Mouse (Mus musculus) regulatory T cell (primary cell): ENCODE data around the gene Sun2.

Experiments used
- in situ Hi-C: fragments of 300-600 bp; cut with MboI, MseI; formaldehyde crosslinking; loops from one replicate; pipeline ENCODE4 v1.15.1; 2025; ENCODE audit warnings: high pct_unique_total_duplicates

Gene Sun2

DNA sequence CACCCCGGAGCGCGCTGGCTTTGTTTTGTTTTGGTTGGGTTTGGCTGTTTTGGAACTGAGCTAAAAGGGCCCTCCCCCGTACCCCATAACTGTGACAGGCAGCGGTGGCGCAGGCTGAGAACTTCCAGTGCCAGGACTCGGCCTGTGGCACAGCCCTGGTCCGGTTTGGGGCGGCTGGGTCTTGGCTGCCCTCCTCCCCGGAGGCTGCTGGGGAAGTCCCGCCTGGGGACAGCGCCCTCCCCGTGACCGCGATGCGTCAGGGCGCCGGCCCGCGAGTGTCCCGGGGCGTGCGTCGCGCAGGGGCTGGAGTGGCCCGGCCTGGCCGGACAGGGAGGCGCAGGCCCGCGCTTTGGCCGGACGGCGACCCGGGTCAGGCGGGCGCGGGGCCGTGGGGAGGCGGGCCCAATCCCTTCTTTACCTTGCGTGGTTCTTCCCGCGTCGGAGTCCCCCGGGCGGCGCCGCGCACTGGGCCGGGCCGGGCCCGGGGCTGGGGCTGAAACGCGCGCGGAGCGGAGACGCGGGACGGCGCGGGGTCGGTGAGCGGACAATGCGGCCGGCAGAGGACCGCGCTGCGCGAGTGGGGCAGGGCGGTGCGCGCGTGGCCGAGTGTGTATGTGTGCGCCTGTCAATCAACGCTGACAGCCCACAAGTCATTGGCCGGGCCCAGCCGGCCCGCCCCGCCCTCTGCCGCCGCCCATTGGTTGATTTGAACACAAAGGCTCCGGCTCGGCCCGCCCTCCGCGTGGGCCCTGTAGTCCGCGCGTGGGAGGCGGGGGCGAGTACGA is at the start of gene Sun2:
TSS of gene Sun2 (minus strand) at position 616 of the 785 bp plus-strand sequence.
- in situ Hi-C loops, result no loop called here

- in situ Hi-C loops, result loop anchor here (5.0 kb wide), 1 partner anchor 66 kb away; no protein-coding TSS in a partner anchor
These were observed 49.2 kb upstream of the Sun2 start for GRCm38 (mm10) chr15:79791502-79791901.

GRCm38 (mm10) chr15:79790905-79791304 is 48.6 kb upstream of the Sun2 start:
- in situ Hi-C loops, result loop anchor here (5.0 kb wide), 1 partner anchor 66 kb away; no protein-coding TSS in a partner anchor

GRCm38 (mm10) chr15:79790111-79790510 is 47.8 kb upstream of the Sun2 start:
- in situ Hi-C loops, result loop anchor here (5.0 kb wide), 1 partner anchor 67 kb away; no protein-coding TSS in a partner anchor

- in situ Hi-C loops, result no loop called here
These were observed 45.5 kb upstream of the Sun2 start for GRCm38 (mm10) chr15:79787815-79788214.

- in situ Hi-C loops, result no loop called here
These were observed 42.7 kb upstream of the Sun2 start for GRCm38 (mm10) chr15:79785056-79785455.

DNA sequence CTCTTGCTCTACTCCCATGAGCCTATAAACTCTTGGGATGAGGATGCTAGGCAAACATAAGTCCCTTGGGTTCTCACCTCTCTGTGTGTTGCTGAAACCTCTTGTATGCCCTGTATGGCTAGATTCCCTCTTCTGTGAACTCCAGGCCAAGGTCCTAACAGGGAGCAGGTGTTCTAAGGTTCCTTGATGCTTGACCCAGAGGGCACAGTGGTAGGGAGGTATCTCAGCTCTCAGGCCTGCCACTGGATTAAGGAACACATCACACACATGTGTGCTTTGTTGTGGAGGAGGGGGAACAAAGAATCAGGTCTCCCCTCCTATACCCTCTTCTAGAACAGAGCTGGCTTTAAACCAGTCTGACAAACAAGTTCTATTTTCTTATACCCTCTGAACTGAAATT is 35.4 kb upstream of the Sun2 start, which contains the start of gene Dnal4:
TSS of gene Dnal4 (minus strand) at position 101 of the 400 bp plus-strand sequence.
- in situ Hi-C loops, result no loop called here

DNA sequence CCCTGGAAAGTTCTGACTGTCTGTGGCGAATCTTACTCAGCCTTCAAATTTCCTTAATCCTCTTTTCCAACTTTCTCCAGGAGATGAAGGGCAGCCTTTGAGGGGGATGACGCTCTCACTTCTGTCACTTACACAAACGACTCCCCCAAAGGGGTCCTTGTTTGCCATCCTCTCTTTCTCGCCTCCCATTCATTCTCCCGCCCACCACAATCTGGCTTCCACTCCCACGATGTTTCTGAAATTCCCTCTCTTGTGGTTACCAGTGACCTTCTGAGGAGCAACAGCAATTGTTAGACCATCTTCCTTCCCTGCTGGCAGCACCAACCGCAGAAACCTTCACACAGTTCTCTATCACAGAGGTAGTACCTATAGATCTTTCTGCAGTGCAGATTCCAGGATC is 33.3 kb upstream of the Sun2 start:
- in situ Hi-C loops, result no loop called here

- in situ Hi-C loops, result no loop called here
These were observed 32.0 kb upstream of the Sun2 start for GRCm38 (mm10) chr15:79774117-79775027.

GRCm38 (mm10) chr15:79770629-79771240 is 28.4 kb upstream of the Sun2 start:
- in situ Hi-C loops, result no loop called here

DNA sequence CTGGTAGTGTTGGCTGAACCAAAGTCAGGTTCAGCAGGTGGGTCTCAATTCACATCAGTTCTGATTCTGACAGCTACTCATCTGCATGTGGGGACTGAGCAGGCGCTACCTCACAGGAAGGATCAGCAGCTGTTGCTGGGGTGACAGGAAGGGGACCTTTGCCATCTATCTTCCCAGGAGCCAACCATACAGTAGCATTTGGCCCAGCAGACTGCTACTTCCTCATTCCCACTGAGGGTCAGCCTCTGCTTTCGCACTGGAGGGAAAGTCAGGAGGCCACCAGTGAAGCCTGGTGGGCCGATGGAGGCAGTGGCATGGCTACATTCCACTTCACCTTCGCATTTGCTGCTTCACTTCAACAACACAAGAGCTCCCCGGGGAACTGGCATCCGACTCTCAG is 26.0 kb upstream of the Sun2 start:
- in situ Hi-C loops, result no loop called here

DNA sequence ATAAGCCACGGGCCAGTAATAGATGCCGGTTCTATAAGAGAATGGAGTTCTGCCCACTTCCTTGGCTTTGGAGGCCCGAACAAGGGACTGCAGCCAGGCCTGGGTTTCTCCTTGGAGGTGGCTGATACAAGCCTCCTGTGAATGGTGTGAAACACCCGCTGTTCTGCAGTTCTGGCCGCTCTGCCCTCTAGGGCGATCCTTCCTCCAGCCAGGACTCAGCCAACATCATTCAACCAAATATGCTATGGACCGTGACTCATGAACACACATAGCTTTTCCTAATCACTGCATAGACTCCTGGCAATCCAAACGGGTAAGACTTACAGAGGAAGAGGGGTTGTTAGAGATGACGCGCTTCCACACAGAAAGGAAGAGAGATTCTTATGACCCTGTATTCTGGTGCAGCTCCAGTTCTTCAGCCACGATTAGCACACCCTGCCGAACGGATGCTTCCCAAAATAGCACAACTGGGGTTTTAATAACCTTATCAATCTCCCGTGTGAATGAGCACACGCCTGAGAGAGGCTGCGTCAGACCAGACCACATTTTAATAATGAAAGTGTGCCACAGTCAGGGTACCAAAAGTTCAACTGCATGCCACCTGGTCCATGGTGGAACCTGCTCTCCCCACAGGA is 25.1 kb upstream of the Sun2 start:
- in situ Hi-C loops, result no loop called here

DNA sequence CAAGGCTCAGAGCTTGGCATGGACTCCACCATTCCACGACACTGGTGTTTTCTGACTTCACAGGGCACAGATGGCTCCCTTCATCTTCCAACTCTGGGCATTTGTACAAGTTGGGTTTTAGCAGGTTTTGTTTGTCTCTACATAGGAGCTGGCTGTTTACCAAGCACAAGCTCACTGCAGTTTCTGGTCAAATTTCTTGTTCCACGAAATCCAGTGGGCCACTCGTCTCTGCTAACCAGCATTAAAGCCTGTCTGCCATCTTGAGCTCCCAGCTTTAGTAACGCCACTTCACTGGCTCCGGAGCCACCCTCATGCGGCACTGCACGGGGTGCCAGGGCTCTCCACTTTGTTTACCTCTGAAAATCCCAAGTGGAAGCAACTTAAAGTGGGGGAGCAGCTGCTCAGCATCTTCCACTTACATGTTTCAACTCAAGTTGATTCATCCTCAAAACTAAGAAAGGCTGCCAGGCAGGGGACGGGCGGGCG is 24.3 kb upstream of the Sun2 start:
- in situ Hi-C loops, result no loop called here

- in situ Hi-C loops, result no loop called here
These were observed 23.8 kb upstream of the Sun2 start for GRCm38 (mm10) chr15:79766168-79766567.

GRCm38 (mm10) chr15:79765361-79765760 is 23.0 kb upstream of the Sun2 start:
- in situ Hi-C loops, result no loop called here

DNA sequence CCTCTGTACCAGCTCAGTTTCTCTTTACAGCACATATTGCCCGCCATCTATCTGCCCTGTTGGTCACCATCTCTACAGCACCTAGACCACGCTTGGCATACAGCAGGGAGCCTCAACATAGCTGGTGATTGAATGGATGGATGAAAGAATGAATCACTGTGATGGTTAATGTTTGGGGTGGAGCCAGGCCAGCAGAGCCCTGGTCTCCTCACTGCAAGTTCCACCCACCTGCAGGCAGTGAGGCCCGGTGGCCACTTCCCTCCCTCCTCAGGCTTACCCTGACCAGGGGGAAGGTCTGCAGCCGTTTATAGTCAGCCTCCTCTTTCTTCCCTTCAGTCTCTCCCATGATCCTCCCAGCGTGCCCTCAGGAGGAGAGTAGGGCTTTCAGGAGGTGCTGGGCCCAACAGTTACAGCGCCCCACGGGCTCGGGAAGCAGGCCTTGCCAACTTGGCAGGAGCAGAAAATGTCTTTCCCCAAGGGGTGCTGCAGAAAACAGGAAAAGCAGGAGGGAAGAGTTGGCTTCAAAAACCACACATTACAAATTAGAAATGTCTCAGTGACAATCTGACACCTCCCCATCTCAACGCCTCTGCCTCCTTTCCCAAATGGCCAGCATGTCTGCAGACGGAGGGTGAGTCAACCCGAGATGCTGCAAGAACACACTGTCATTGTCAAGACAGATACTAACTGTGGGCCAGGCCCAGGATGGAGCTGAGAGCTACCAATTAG is 22.4 kb upstream of the Sun2 start:
- in situ Hi-C loops, result no loop called here

GRCm38 (mm10) chr15:79763601-79764246 is 21.4 kb upstream of the Sun2 start:
- in situ Hi-C loops, result no loop called here

- in situ Hi-C loops, result no loop called here
These were observed 20.7 kb upstream of the Sun2 start for GRCm38 (mm10) chr15:79763001-79763400.

DNA sequence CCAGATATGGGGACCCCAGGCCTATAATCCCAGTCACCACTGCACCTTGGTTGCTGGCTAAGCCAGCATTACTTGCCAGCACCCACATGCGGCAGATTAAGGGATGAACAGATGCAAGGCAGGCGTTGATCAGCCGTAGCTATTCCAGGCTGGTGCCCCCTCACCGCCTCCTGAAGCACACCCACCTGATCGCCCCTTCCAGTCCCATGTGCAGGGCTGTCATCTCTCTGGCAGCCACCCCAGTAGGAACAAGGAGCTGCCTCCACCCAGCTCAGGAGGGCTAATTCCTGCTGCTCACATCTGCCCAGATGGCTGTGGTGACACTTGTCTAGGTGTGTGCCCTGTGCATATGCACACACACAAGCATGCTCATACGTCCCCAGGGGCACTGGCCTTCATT is 18.6 kb upstream of the Sun2 start:
- in situ Hi-C loops, result no loop called here

DNA sequence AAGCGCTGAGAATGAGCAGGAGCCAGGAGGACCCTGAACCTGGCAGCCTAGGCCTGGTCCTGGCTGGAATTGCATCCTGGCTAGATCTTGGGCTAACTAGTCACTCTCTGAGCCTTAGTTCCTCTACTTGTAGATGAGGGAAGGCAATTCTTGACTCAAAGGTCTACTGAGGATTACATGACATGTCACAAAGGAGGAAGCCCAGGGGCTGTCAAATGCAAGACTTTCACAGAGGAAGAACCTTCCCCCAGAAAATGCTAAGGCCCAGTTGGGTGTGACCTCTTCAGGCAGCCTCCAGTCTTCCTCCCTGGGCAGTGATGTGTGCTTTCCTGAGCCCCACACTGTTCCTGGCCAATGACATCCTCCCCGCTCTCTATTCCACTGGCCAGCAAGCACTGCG is 14.8 kb upstream of the Sun2 start:
- in situ Hi-C loops, result no loop called here
